Mouse (Mus musculus): ENCODE results near the gene Cadm4. TPM values are rescaled to one million over a fixed set of nuclear protein-coding genes. Genes with fewer than 3 reads are reported as not detected.

The Cadm4 gene
- polyA plus RNA-seq, 1 experiment from 2014 or later, result 6.9 TPM

DNA sequence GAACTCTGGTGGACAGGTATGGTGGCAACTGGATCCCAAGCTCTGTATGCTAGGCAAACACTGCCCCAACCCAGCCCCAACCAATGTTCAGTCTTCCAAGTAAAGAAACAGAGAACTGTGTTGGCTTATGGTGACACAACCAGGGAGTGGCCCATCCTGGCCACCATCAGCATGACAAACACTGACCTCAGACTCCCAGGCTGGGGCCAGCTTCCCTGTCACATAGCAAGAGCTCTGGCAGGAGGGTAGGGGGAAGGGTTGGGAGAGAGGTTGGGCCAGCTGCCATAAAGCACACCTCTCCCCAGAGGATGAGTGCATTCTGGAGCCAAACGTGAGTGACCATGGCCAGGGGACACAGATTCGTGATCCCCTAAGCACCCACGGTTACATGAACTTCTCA, 22.0 kb upstream of the Cadm4 start:
- DNase-seq (ENCODE audit: low spot score) (no peak), ATAC-seq (ENCODE audit: insufficient read depth, low FRiP score, low TSS enrichment) (no peak)
- no peak overlapping the region for H3K4me2 ChIP-seq (ENCODE audit: low read depth)
- H3K27ac ChIP-seq (ENCODE audit: low read depth, low read length), result no peak overlapping the region
- no peaks in the 10 kb centered on the region for H3K9me3 ChIP-seq (ENCODE audit: control insufficient read depth, low read length)
- no peaks in the 10 kb centered on the region for H3K36me3 ChIP-seq (ENCODE audit: control insufficient read depth, insufficient read depth, low read length)
- H3K9ac ChIP-seq (ENCODE audit: low read length), result no peak overlapping the region
- no peaks in the 10 kb centered on the region for H3K27me3 ChIP-seq (ENCODE audit: control insufficient read depth, insufficient read depth, low read length)
- no peak overlapping the region for H3K4me3 ChIP-seq (ENCODE audit: low read depth, low read length)
- WGBS, result 63% methylated on average over 3 of the region's 3 CpGs
- H3K4me1 ChIP-seq (ENCODE audit: control insufficient read depth, insufficient read depth, low read length), result no peaks in the 10 kb centered on the region

DNA sequence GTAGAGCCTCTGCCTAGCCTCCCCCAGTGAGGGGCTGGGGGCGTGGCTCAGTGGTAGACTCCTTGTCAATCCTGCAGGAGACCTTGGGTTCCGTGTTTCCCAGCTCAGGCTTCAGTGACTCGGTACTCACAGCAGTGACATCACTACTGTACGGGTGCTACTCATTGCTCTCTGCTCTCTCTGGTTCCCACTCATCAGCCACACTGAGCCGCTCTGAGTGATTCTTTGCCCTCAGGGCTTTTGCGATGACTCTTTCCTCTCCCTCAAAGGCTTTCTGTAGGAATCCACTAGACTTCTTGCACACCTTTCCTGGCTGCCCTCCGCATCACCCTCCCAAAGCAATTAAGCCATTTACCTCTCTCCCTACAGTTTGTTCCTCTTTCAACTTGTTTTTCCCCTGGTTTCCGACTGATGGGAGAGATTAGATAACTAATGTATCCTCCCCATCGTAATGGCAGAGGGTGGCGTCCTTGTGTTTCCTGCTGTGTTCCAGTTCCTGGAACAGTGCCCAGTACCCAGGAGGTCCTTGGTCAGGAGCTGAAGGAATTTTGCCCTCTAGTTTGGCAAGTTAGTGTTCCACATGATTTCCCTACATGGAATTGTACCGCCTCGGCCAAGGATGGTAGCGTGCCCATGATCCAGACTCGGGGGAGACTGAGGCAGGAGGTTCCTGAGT, 20.3 kb upstream of the Cadm4 start:
- H3K4me2 ChIP-seq (ENCODE audit: low read depth), result no peak overlapping the region
- H3K4me1 ChIP-seq (ENCODE audit: control insufficient read depth, insufficient read depth, low read length), result no peaks in the 10 kb centered on the region
- no peak overlapping the region for H3K9ac ChIP-seq (ENCODE audit: low read length)
- WGBS, result 64% methylated on average over 14 of the region's 14 CpGs
- no peak overlapping the region for H3K4me3 ChIP-seq (ENCODE audit: low read depth, low read length)
- H3K27me3 ChIP-seq (ENCODE audit: control insufficient read depth, insufficient read depth, low read length), result no peaks in the 10 kb centered on the region
- no peak overlapping the region for H3K27ac ChIP-seq (ENCODE audit: low read depth, low read length)
- DNase-seq (ENCODE audit: low spot score) (no peak), ATAC-seq (ENCODE audit: insufficient read depth, low FRiP score, low TSS enrichment) (no peak)
- no peaks in the 10 kb centered on the region for H3K9me3 ChIP-seq (ENCODE audit: control insufficient read depth, low read length)
- no peaks in the 10 kb centered on the region for H3K36me3 ChIP-seq (ENCODE audit: control insufficient read depth, insufficient read depth, low read length)

GRCm38 (mm10) chr7:24462388-24463319, 19.2 kb upstream of the Cadm4 start, which contains the start of gene Plaur:
TSS of gene Plaur (plus strand) at chr7:24462484.
- Histone ChIP-seq H3K4me3 (ENCODE audit: low read depth, low read length) (no peak within 1 kb of the TSS), H3K36me3 (ENCODE audit: control insufficient read depth, insufficient read depth, low read length) (no peaks in the 10 kb centered on the region), H3K27ac (ENCODE audit: low read depth, low read length) (no peak within 1 kb of the TSS), H3K9me3 (ENCODE audit: control insufficient read depth, low read length) (no peaks in the 10 kb centered on the region), H3K27me3 (ENCODE audit: control insufficient read depth, insufficient read depth, low read length) (no peaks in the 10 kb centered on the region), H3K4me1 (ENCODE audit: control insufficient read depth, insufficient read depth, low read length) (no peaks in the 10 kb centered on the region), H3K4me2 (ENCODE audit: low read depth) (peak within 1 kb of the TSS; percentile 13), H3K9ac (ENCODE audit: low read length) (no peak within 1 kb of the TSS)
- ATAC-seq (ENCODE audit: insufficient read depth, low FRiP score, low TSS enrichment) (peak; percentile 53; the same call in 1 of the 2 replicates), DNase-seq (ENCODE audit: low spot score) (peak; percentile 61)
- 7% methylated on average over 27 of the region's 27 CpGs for WGBS

DNA sequence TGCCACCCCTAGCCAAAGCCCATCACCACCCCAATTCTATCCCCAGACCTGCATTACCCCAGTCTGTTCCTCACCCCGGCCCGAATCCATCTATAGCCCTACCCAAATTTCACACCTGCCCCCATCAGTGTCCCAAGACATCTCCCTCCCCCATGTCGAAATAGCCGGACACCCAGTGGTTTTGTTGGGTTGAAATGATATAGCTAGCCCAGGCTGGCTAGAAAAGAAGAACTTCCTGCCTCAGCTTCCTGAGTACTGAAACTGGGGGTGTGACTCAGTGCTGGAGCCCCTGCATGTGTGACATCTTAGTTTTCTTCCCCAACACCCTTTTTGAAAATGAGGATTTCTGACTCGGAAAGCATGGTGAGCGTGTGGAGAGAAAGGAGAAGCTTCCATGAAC, 15.0 kb upstream of the Cadm4 start:
- H3K27ac ChIP-seq (ENCODE audit: low read depth, low read length), result no peak overlapping the region
- 0 out of 2 replicates have a peak, but pooled peaks cover 3% of the 10 kb centered on the region for H3K9me3 ChIP-seq (ENCODE audit: control insufficient read depth, low read length)
- H3K4me2 ChIP-seq (ENCODE audit: low read depth), result no peak overlapping the region
- H3K4me3 ChIP-seq (ENCODE audit: low read depth, low read length), result no peak overlapping the region
- no peak overlapping the region for H3K9ac ChIP-seq (ENCODE audit: low read length)
- H3K4me1 ChIP-seq (ENCODE audit: control insufficient read depth, insufficient read depth, low read length), result no peaks in the 10 kb centered on the region
- DNase-seq (ENCODE audit: low spot score), result no peak
- H3K27me3 ChIP-seq (ENCODE audit: control insufficient read depth, insufficient read depth, low read length), result no peaks in the 10 kb centered on the region
- ATAC-seq (ENCODE audit: insufficient read depth, low FRiP score, low TSS enrichment), result no peak
- WGBS, result 91% methylated on average over 6 of the region's 6 CpGs
- H3K36me3 ChIP-seq (ENCODE audit: control insufficient read depth, insufficient read depth, low read length), result no peaks in the 10 kb centered on the region

- no peak overlapping the region for H3K9ac ChIP-seq (ENCODE audit: low read length)
- no peaks in the 10 kb centered on the region for H3K4me1 ChIP-seq (ENCODE audit: control insufficient read depth, insufficient read depth, low read length)
- 88% methylated on average over 5 of the region's 5 CpGs for WGBS
- H3K36me3 ChIP-seq (ENCODE audit: control insufficient read depth, insufficient read depth, low read length), result no peaks in the 10 kb centered on the region
- H3K4me2 ChIP-seq (ENCODE audit: low read depth), result no peak overlapping the region
- DNase-seq (ENCODE audit: low spot score) (no peak), ATAC-seq (ENCODE audit: insufficient read depth, low FRiP score, low TSS enrichment) (no peak)
- H3K9me3 ChIP-seq (ENCODE audit: control insufficient read depth, low read length), result 0 out of 2 replicates have a peak, but pooled peaks cover 3% of the 10 kb centered on the region
- H3K4me3 ChIP-seq (ENCODE audit: low read depth, low read length), result no peak overlapping the region
- no peak overlapping the region for H3K27ac ChIP-seq (ENCODE audit: low read depth, low read length)
- no peaks in the 10 kb centered on the region for H3K27me3 ChIP-seq (ENCODE audit: control insufficient read depth, insufficient read depth, low read length)
Observed at GRCm38 (mm10) chr7:24467886-24468285, 13.9 kb upstream of the Cadm4 start.

- H3K4me1 ChIP-seq (ENCODE audit: control insufficient read depth, insufficient read depth, low read length), result no peaks in the 10 kb centered on the region
- H3K27me3 ChIP-seq (ENCODE audit: control insufficient read depth, insufficient read depth, low read length), result no peaks in the 10 kb centered on the region
- no peak overlapping the region for H3K4me2 ChIP-seq (ENCODE audit: low read depth)
- ATAC-seq (ENCODE audit: insufficient read depth, low FRiP score, low TSS enrichment) (no peak), DNase-seq (ENCODE audit: low spot score) (no peak)
- no peak overlapping the region for H3K9ac ChIP-seq (ENCODE audit: low read length)
- no peak overlapping the region for H3K27ac ChIP-seq (ENCODE audit: low read depth, low read length)
- no peaks in the 10 kb centered on the region for H3K36me3 ChIP-seq (ENCODE audit: control insufficient read depth, insufficient read depth, low read length)
- H3K4me3 ChIP-seq (ENCODE audit: low read depth, low read length), result no peak overlapping the region
- 92% methylated on average over 3 of the region's 3 CpGs for WGBS
- H3K9me3 ChIP-seq (ENCODE audit: control insufficient read depth, low read length), result 0 out of 2 replicates have a peak, but pooled peaks cover 3% of the 10 kb centered on the region
Observed at GRCm38 (mm10) chr7:24469126-24469525, 12.7 kb upstream of the Cadm4 start.

- H3K36me3 ChIP-seq (ENCODE audit: control insufficient read depth, insufficient read depth, low read length), result no peaks in the 10 kb centered on the region
- 0 out of 2 replicates have a peak, but pooled peaks cover 3% of the 10 kb centered on the region for H3K9me3 ChIP-seq (ENCODE audit: control insufficient read depth, low read length)
- H3K27ac ChIP-seq (ENCODE audit: low read depth, low read length), result no peak overlapping the region
- no peak overlapping the region for H3K4me2 ChIP-seq (ENCODE audit: low read depth)
- H3K4me1 ChIP-seq (ENCODE audit: control insufficient read depth, insufficient read depth, low read length), result no peaks in the 10 kb centered on the region
- H3K9ac ChIP-seq (ENCODE audit: low read length), result no peak overlapping the region
- H3K27me3 ChIP-seq (ENCODE audit: control insufficient read depth, insufficient read depth, low read length), result no peaks in the 10 kb centered on the region
- WGBS, result 92% methylated on average over 7 of the region's 7 CpGs
- H3K4me3 ChIP-seq (ENCODE audit: low read depth, low read length), result no peak overlapping the region
- no peak for DNase-seq (ENCODE audit: low spot score)
- ATAC-seq (ENCODE audit: insufficient read depth, low FRiP score, low TSS enrichment), result no peak
Observed at GRCm38 (mm10) chr7:24470356-24470755, 11.5 kb upstream of the Cadm4 start.

GRCm38 (mm10) chr7:24472442-24472841, 9.4 kb upstream of the Cadm4 start:
- WGBS, result 87% methylated on average over 6 of the region's 6 CpGs
- H3K27me3 ChIP-seq (ENCODE audit: control insufficient read depth, insufficient read depth, low read length), result no peaks in the 10 kb centered on the region
- ATAC-seq (ENCODE audit: insufficient read depth, low FRiP score, low TSS enrichment) (no peak), DNase-seq (ENCODE audit: low spot score) (no peak)
- no peak overlapping the region for H3K4me3 ChIP-seq (ENCODE audit: low read depth, low read length)
- no peaks in the 10 kb centered on the region for H3K4me1 ChIP-seq (ENCODE audit: control insufficient read depth, insufficient read depth, low read length)
- no peak overlapping the region for H3K27ac ChIP-seq (ENCODE audit: low read depth, low read length)
- H3K9me3 ChIP-seq (ENCODE audit: control insufficient read depth, low read length), result 0 out of 2 replicates have a peak, but pooled peaks cover 3% of the 10 kb centered on the region
- no peak overlapping the region for H3K9ac ChIP-seq (ENCODE audit: low read length)
- H3K36me3 ChIP-seq (ENCODE audit: control insufficient read depth, insufficient read depth, low read length), result no peaks in the 10 kb centered on the region
- H3K4me2 ChIP-seq (ENCODE audit: low read depth), result no peak overlapping the region
